Mouse (Mus musculus) liver, postnatal 0 days (tissue): ENCODE data around the gene Dsp.

Source experiments
- CTCF ChIP-seq: sonication (generic); IDR thresholded peaks from 2 replicates; pipeline ENCODE4 v1.5.1; 2016; ENCODE audit warnings: antibody characterized with exemption, low read depth
- EP300 ChIP-seq: IDR thresholded peaks from 2 replicates; pipeline ENCODE4 v1.6.1; 2016; ENCODE audit warnings: antibody characterized with exemption, low read depth, mild to moderate bottlenecking

GRCm38 (mm10) chr13:38164932-38165331, 13.8 kb downstream of the Dsp start:
- TF ChIP-seq CTCF (no peak), EP300 (no peak)
